Mouse (Mus musculus) megakaryocyte, embryonic 14.5 days (primary cell): ENCODE data around the gene Pdp2. TPM values are rescaled to one million over a fixed set of nuclear protein-coding genes. Genes with fewer than 3 reads are reported as not detected.

Source experiments
- H3K27me3 ChIP-seq: replicated peaks from 2 replicates; pipeline ENCODE3; 2012; ENCODE audit warnings: inconsistent platforms
- H3K36me3 ChIP-seq: replicated peaks from 2 replicates; pipeline ENCODE3; 2012; ENCODE audit warnings: low read length, inconsistent platforms, mixed read lengths
- H3K4me1 ChIP-seq: 2 replicates; pipeline ENCODE4 v1.6.1; 2012; ENCODE audit warnings: inconsistent platforms
- H3K4me3 ChIP-seq: replicated peaks from 2 replicates; pipeline ENCODE3; 2012; ENCODE audit warnings: moderate library complexity, mild to moderate bottlenecking, inconsistent platforms
- H3K9me3 ChIP-seq: 2 replicates; pipeline ENCODE4 v1.6.1; 2012; ENCODE audit warnings: inconsistent platforms
- FLI1 ChIP-seq: IDR thresholded peaks from 2 replicates; pipeline ENCODE4 v1.6.1; 2012; ENCODE audit warnings: low read length, inconsistent platforms, mixed read lengths
- GATA1 ChIP-seq: IDR thresholded peaks from 3 replicates; pipeline ENCODE4 v1.6.1; 2012; ENCODE audit warnings: mixed read lengths, low read length, inconsistent platforms, borderline replicate concordance
- polyA plus RNA-seq: library from polyadenylated mRNA; stranded (reverse); fragments of >175 nt; gene quantifications from 2 replicates; pipeline ENCODE4 v1.2.3, GENCODE M21; 2012; ENCODE audit warnings: low replicate concordance; ENCODE audit not compliant: insufficient read depth

Pdp2 gene
- polyA plus RNA-seq, 1 experiment: 1.3 TPM

GRCm38 (mm10) chr8:104611613-104612012 is 20.4 kb downstream of the Pdp2 start:
- Histone ChIP-seq H3K4me3 (no peak overlapping the region), H3K27me3 (peaks cover 69% of the 10 kb centered on the region), H3K9me3 (no peaks in the 10 kb centered on the region), H3K4me1 (peaks cover 6% of the 10 kb centered on the region; the same call in 1 of the 2 replicates), H3K36me3 (no peaks in the 10 kb centered on the region)
- TF ChIP-seq GATA1 (no peak), FLI1 (no peak)

GRCm38 (mm10) chr8:104613119-104613518 is 21.9 kb downstream of the Pdp2 start:
- Histone ChIP-seq H3K4me3 (no peak overlapping the region), H3K36me3 (no peaks in the 10 kb centered on the region), H3K9me3 (no peaks in the 10 kb centered on the region), H3K27me3 (peaks cover 72% of the 10 kb centered on the region), H3K4me1 (peaks cover 6% of the 10 kb centered on the region; the same call in 1 of the 2 replicates)
- TF ChIP-seq GATA1 (no peak), FLI1 (no peak)

DNA sequence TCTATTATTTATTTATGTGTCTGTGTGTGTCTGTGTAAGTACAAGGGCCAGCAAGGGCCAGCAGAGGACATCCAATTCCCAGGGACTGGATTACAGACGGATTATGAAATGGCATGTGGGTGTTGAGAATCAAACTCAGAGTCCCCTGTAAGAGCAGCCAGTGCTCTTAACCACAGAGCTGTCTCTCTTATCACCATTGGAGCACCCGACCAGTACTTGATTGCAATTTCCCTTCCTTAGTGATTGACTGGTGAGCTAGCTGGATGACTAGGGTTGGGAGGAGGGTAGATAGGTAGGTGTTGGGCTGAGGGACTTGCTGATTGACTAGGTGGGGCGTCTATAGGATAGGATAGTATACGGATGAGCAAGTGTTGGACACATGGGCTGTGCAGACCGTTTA is 29.5 kb downstream of the Pdp2 start:
- no peak for TF ChIP-seq GATA1
- TF ChIP-seq FLI1: no peak
- H3K9me3 ChIP-seq: peaks cover 5% of the 10 kb centered on the region
- H3K4me3 ChIP-seq: no peak overlapping the region
- no peaks in the 10 kb centered on the region for H3K36me3 ChIP-seq
- H3K27me3 ChIP-seq: peaks cover 69% of the 10 kb centered on the region
- H3K4me1 ChIP-seq: peaks cover 15% of the 10 kb centered on the region

GRCm38 (mm10) chr8:104624161-104624560 is 32.9 kb downstream of the Pdp2 start, which contains the start of gene Cdh16:
Gene Cdh16, minus strand, starts transcription at chr8:104624396.
- peaks cover 37% of the 10 kb centered on the region for H3K27me3 ChIP-seq
- H3K9me3 ChIP-seq: peaks cover 5% of the 10 kb centered on the region
- no peak for TF ChIP-seq FLI1
- no peak for TF ChIP-seq GATA1
- H3K36me3 ChIP-seq: peaks cover 6% of the 10 kb centered on the region
- H3K4me3 ChIP-seq: no peak within 1 kb of the TSS
- H3K4me1 ChIP-seq: peaks cover 36% of the 10 kb centered on the region

DNA sequence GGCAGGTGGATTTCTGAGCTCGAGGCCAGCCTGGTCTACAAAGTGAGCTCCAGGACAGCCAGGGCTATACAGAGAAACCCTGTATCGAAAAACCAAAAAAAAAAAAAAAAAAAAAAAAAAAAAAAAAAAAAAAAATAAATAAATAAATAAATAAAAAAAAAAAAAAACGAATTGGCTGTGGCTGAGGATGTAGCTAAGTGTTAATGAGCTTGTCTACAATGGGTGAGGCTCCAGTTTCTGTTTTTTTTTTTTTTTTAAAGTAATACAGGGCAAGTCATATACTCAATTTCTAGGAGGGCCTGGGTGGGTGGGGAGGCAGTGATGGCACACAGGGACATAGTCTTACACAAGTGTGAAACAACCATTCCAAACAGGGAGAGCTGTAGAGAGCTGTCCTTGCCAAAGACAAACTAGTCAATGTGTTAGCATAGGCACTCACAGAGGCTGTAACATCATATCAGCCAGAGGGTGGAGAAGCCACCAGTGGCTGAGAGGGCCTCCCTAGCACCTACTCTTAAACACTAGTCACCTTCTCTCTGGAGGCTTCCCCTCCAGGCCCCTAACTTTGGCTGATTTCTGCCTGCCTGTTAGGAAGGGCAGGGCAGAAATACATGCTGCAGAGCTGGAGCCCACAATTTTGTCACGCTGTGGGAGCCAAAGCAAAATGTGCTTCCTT is 36.0 kb downstream of the Pdp2 start:
- peaks cover 6% of the 10 kb centered on the region for H3K36me3 ChIP-seq
- H3K4me3 ChIP-seq: no peak overlapping the region
- TF ChIP-seq GATA1: no peak
- no peak for TF ChIP-seq FLI1
- no peaks in the 10 kb centered on the region for H3K9me3 ChIP-seq
- peaks cover 59% of the 10 kb centered on the region for H3K4me1 ChIP-seq
- H3K27me3 ChIP-seq: peaks cover 21% of the 10 kb centered on the region

GRCm38 (mm10) chr8:104628402-104628801 is 37.2 kb downstream of the Pdp2 start:
- no peak for TF ChIP-seq FLI1
- TF ChIP-seq GATA1: no peak
- Histone ChIP-seq H3K9me3 (no peaks in the 10 kb centered on the region), H3K36me3 (peaks cover 6% of the 10 kb centered on the region), H3K4me1 (peaks cover 68% of the 10 kb centered on the region), H3K4me3 (no peak overlapping the region), H3K27me3 (peaks cover 14% of the 10 kb centered on the region)

- H3K4me1 ChIP-seq: peaks cover 70% of the 10 kb centered on the region
- H3K4me3 ChIP-seq: peak overlapping the region; percentile 1
- no peak for TF ChIP-seq FLI1
- no peak for TF ChIP-seq GATA1
- peaks cover 9% of the 10 kb centered on the region for H3K27me3 ChIP-seq
- peaks cover 11% of the 10 kb centered on the region for H3K36me3 ChIP-seq
- no peaks in the 10 kb centered on the region for H3K9me3 ChIP-seq
Measured at GRCm38 (mm10) chr8:104629306-104630110, 38.3 kb downstream of the Pdp2 start.

DNA sequence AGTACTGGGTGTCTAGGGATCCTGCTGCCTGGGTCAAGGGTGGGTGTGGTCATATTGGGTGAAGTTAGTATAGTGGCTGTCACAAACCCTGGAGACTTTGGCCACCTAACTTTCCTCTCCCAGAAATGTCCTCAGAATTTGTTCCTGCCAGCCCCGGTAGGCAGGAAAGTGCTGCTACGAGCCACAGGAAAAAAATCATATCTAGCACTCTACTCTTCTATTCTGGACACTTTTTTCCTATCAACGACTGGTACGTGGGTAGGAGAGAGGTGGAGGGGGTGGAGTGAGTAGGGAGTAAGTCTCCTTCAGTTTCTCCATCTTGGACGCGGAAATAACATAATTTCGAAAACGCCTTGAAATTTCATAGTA is 38.8 kb downstream of the Pdp2 start:
- Histone ChIP-seq H3K36me3 (peaks cover 16% of the 10 kb centered on the region), H3K4me3 (no peak overlapping the region), H3K9me3 (no peaks in the 10 kb centered on the region), H3K4me1 (peaks cover 68% of the 10 kb centered on the region), H3K27me3 (peaks cover 6% of the 10 kb centered on the region)
- TF ChIP-seq GATA1: no peak
- TF ChIP-seq FLI1: no peak

GRCm38 (mm10) chr8:104630574-104630973 is 39.3 kb downstream of the Pdp2 start:
- peaks cover 6% of the 10 kb centered on the region for H3K27me3 ChIP-seq
- no peak for TF ChIP-seq FLI1
- no peak for TF ChIP-seq GATA1

GRCm38 (mm10) chr8:104630981-104631663 is 39.9 kb downstream of the Pdp2 start, which contains the start of gene Rrad:
Gene Rrad, minus strand, starts transcription at chr8:104631327.
- H3K9me3 ChIP-seq: no peaks in the 10 kb centered on the region
- no peak for TF ChIP-seq FLI1
- no peak for TF ChIP-seq GATA1
- H3K27me3 ChIP-seq: peaks cover 6% of the 10 kb centered on the region
- H3K4me1 ChIP-seq: peaks cover 61% of the 10 kb centered on the region
- H3K4me3 ChIP-seq: peak within 1 kb of the TSS; percentile 88
- peaks cover 27% of the 10 kb centered on the region for H3K36me3 ChIP-seq

More at GRCm38 (mm10) chr8:104630574-104630973, 39.3 kb downstream of the Pdp2 start:
- peak overlapping the region; percentile 88 for H3K4me3 ChIP-seq
- peaks cover 21% of the 10 kb centered on the region for H3K36me3 ChIP-seq
- peaks cover 67% of the 10 kb centered on the region for H3K4me1 ChIP-seq
- no peaks in the 10 kb centered on the region for H3K9me3 ChIP-seq
